Mouse (Mus musculus) activated CD4-positive, CD25-positive, alpha-beta regulatory T cell, adult 4 months (primary cell): ENCODE results near the gene 4930539E08Rik. TPM values are rescaled to one million over a fixed set of nuclear protein-coding genes. Genes with fewer than 3 reads are reported as not detected.

Experiments used
- ATAC-seq: one replicate; pipeline ENCODE4 v1.8.0; 2017
- polyA plus RNA-seq, 2 experiments: library from polyadenylated mRNA; unstranded; fragments of 100-300 nt; shearing (Covaris generic); gene quantifications; one replicate each; pipeline ENCODE4 v1.2.1; 2017

4930539E08Rik gene
- polyA plus RNA-seq, 2 experiments from 2014 or later = 1.5 to 1.6 TPM

GRCm38 (mm10) chr17:28929369-28929768, 14.2 kb upstream of the 4930539E08Rik start:
- ATAC-seq = no peak

DNA sequence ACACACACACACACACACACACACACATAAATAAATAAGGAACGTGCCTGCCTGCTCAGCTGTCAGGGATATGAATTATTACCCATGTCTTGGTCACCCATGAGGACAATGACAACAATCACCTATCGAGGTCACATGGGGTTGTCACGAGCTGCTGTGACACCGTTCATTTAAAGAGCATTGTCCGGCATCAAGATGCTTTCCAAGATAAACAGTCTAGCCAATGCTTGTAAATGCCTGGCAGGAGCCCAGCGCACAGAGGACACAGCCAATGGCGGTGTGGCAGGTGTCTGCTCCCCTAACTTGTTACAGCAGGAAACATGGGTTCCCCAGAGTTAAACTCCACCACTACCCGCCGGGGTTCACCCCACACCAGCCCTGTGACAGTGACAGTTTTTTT, 12.9 kb upstream of the 4930539E08Rik start:
- ATAC-seq = no peak

GRCm38 (mm10) chr17:28926866-28927635, 11.9 kb upstream of the 4930539E08Rik start:
- no peak for ATAC-seq

DNA sequence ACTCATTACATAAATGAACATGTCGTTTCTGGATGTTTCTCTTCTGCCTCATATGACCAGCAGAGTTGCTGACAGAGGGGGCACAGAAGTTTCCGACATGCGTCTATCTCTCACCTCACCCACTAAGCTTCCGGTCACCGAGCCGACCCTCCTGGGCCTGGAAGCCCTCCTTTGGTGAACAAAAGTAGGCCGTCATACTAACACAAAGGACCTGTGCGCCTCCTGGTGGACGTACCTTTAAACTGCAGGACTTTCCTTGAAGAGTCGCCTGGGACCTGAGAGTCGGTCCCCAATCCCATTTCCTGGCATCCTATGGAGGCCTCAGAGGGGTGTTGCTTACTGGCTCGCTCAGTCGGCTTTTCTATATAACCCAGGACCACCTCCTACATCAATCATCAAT, 11.3 kb upstream of the 4930539E08Rik start:
- no peak for ATAC-seq

DNA sequence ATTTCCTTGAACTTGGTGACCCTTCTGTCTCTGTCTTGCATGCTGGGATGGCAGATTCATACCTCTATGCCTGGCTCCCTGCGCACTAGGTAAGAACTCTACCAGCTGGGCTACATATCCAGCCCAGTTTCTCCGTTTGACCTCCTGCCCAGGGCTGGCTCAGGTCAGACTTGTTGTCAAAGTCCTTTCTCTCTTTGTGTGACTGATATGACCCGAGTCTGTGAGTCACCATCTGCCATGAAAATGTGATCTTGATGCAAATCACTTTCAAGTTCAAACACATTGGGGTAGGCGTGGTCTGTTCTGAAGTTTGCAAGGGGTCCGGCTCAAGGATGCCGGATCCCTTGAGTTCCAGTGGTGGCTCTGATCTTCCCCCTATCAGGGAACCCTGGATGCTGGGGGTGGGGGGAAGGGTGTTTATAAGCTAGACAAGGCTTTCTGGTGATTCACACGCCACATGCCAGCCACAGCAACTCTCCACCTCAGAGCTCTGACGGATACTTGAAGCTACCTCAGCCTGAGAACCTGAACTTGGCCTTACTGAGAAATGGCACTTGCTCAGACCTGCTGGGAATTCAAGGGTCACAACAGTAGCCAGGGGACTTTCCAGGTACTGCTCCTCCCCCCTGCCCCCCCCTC, 10.0 kb upstream of the 4930539E08Rik start:
- no peak for ATAC-seq

GRCm38 (mm10) chr17:28922096-28922495, 7.0 kb upstream of the 4930539E08Rik start:
- no peak for ATAC-seq

- no peak for ATAC-seq
These were observed 6.0 kb upstream of the 4930539E08Rik start for GRCm38 (mm10) chr17:28921086-28921485.

GRCm38 (mm10) chr17:28916520-28916919, 1.4 kb upstream of the 4930539E08Rik start:
- ATAC-seq = no peak

DNA sequence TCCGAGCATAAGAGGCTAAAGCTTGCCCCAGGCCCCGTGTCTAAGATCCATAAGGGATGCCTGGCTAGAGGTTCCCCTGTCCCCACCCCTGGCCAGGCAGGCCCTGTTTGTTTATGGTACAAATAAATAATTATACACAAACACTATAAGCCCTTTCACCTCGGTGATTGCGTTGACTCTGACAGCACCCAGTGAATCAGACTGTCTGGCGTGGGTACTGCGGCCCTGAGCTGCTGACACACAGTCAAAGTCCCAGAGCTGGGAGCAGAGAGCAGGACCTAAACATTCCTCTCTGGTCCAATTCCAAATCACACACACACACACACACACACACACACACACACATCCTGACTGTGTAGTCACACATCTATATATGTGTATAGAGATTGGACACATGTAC, 1.2 kb downstream of the 4930539E08Rik start:
- no peak for ATAC-seq

DNA sequence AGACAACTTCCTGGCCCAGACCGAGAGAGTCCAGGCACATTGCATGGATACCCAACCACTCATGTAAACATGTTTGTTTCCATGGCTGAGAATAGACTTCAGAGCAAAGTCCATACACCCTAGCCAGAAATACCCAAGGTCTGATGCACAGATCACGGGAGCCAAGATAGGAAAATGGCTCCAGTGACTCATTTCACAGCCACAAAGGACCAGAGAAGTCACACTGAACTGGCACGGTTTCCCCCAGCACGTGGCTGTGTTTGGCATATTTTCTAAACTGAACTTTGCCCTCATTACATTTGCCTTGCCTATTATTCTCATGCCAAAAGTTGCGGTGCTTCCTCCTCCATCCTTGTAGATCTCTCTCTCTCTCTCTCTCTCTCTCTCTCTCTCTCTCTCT, 1.9 kb downstream of the 4930539E08Rik start:
- ATAC-seq = no peak

- ATAC-seq = no peak
These were observed 5.0 kb downstream of the 4930539E08Rik start for GRCm38 (mm10) chr17:28910139-28910538.

DNA sequence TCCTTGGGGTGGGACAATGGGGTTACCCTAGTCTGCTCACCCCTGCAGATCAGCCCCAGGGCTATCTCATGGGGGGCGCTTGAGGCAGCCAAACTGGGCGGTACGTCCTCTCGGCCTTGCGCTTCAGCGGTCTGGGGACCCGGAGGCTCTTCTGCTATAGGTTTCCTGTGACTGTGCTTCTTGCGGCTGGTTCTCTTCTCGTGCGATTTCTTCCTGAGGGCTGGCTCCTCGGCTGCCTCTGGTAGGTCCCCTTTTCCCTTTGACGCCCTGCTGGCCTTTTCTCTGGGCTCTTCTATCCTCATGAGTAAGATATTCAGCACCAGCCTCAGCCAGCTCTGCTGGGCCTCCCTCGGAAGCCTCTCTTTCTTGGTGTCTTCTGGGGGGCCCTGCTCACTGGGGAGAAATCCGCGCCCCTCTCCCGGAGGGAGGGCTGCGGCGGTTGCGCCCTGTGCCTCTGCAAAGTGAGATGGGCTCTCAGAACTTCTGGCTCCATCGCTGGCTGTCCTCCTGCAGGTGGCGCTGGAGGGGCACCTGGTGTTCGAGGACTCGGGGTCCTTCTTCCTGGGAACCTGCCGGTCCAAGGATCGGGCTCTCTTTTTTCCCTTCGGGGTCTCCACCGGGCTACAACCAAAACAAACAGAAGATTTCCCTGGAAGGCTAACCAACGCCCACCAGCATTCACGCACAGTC, 5.7 kb downstream of the 4930539E08Rik start:
- ATAC-seq = peak; percentile 28

DNA sequence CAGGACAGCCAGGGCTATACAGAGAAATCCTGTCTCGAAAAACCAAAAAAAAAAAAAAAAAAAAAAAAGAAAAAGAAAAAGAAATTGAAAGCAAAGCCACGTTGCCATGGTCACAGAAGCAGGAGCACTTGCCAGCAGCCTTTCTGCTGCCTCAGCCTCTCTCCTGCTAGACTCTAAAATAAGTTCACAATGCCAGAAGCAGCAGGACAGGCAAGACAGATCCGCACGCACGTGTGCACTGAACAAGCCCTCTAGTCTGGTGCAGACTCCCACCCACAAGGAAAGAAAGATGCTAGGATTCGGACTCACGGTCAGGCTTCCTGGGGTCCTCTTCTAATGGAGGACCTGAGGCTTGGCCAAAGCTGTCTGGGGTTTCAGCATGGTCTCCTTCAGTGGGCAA, 7.2 kb downstream of the 4930539E08Rik start:
- ATAC-seq = no peak

DNA sequence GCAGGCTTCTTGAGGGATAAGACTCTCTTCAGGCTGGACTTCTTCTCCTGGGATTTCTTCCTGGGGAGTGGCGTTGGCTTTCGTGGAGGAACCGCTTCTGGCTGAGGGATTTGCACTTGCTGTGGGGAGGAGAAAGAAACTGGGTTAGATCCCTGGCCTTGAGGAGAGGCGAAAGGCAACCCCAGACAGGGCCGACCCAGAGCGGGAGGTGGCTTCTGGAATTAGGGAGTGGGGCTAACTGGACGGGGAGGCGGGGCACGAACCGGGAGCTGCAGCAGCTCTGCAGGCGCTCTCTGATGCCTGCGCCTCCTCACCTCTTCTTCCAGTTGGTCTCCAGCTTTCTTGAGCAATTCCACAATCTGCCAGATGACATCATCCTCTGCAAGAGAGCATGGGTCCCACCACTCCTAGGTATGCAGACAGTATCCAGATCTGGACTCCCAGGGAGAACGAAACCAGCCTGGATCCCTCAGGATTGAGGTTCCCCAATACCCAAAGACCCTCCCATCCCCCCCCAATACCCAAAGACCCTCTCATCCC, 9.7 kb downstream of the 4930539E08Rik start:
- ATAC-seq = no peak

GRCm38 (mm10) chr17:28904546-28905376, 10.4 kb downstream of the 4930539E08Rik start:
- no peak for ATAC-seq

GRCm38 (mm10) chr17:28901559-28901958, 13.6 kb downstream of the 4930539E08Rik start:
- no peak for ATAC-seq

GRCm38 (mm10) chr17:28899427-28899826, 15.7 kb downstream of the 4930539E08Rik start:
- no peak for ATAC-seq

GRCm38 (mm10) chr17:28898249-28898648, 16.9 kb downstream of the 4930539E08Rik start:
- ATAC-seq = no peak

GRCm38 (mm10) chr17:28897817-28898216, 17.3 kb downstream of the 4930539E08Rik start:
- ATAC-seq = no peak

DNA sequence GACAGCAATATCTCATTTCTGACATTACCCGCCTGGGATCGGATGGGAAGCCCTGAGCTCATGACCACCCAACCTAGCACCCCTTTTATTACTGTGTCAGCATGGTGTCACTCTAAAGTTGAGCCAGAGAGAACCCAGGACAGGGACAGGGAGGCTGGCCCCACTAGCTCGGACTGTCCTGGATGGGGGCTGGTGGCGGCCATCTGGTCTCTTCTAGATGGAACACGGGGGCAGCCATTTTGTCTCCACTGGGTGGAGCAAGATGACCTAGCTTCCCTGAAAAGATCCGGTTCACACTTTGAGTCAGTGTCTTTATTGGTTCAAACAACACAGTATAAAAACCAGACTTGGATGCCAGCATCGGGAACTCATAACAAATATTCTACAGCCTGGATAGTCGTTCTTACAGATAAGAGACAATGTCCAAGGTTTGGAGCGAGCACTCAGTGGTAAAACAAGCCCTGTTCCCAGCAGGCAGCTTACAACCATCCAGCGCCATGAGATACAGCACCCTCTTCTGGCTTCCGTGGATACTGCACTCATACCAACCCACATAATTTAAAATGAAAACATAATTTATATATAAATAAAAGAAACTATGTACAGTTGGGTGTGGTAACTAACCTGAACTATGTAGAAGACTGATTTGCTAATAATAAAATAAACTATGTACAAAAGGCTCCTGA, 18.9 kb downstream of the 4930539E08Rik start:
- no peak for ATAC-seq

- no peak for ATAC-seq
These were observed 19.8 kb downstream of the 4930539E08Rik start for GRCm38 (mm10) chr17:28895217-28895875.
